Mouse (Mus musculus): Measurements from ENCODE around the gene Stra6. TPM values are rescaled to one million over a fixed set of nuclear protein-coding genes. Genes with fewer than 3 reads are reported as not detected.

Stra6 gene
- polyA plus RNA-seq, 1 experiment, result 0.29 TPM

- no peaks in the 10 kb centered on the region for H3K27me3 ChIP-seq (ENCODE audit: control insufficient read depth, insufficient read depth, insufficient read length)
- TF ChIP-seq CTCF (IDR thresholded peaks at IDR 0.05; ENCODE audit: control insufficient read depth, insufficient read depth, insufficient read length) (no peak), MAX (IDR thresholded peaks at IDR 0.05) (no peak), MYOD1 (IDR thresholded peaks at IDR 0.05; ENCODE audit: control insufficient read depth, insufficient read length, low read depth) (no peak), USF1 (IDR thresholded peaks at IDR 0.05; ENCODE audit: low read depth) (no peak), MYOG (IDR thresholded peaks at IDR 0.05; ENCODE audit: control insufficient read depth, extremely low read depth, insufficient read length) (no peak), CEBPB (IDR thresholded peaks at IDR 0.05; ENCODE audit: low read depth) (no peak), FOSL1 (IDR thresholded peaks at IDR 0.05; ENCODE audit: insufficient read depth, low read length, poor library complexity, severe bottlenecking) (no peak)
These were observed 94.2 kb downstream of the Stra6 start for GRCm38 (mm10) chr9:58157838-58158237.

GRCm38 (mm10) chr9:58158541-58159311 lies 95.1 kb downstream of the Stra6 start:
- TF ChIP-seq CTCF (IDR thresholded peaks at IDR 0.05; ENCODE audit: control insufficient read depth, insufficient read depth, insufficient read length) (no peak), USF1 (IDR thresholded peaks at IDR 0.05; ENCODE audit: low read depth) (no peak), MYOG (IDR thresholded peaks at IDR 0.05; ENCODE audit: control insufficient read depth, extremely low read depth, insufficient read length) (no peak)
- Histone ChIP-seq H3ac (ENCODE audit: control insufficient read depth, insufficient read length, low read depth) (no peak overlapping the region), H3K79me3 (ENCODE audit: low read depth) (no peaks in the 10 kb centered on the region), H3K4me3 (ENCODE audit: insufficient read depth, poor library complexity, severe bottlenecking) (no peak overlapping the region), H3K27me3 (ENCODE audit: control insufficient read depth, insufficient read depth, insufficient read length) (no peaks in the 10 kb centered on the region), H3K36me3 (ENCODE audit: control insufficient read depth, insufficient read depth) (no peaks in the 10 kb centered on the region), H3K79me2 (ENCODE audit: control insufficient read depth, insufficient read depth) (no peaks in the 10 kb centered on the region)

More at GRCm38 (mm10) chr9:58157838-58158237, 94.2 kb downstream of the Stra6 start:
- Histone ChIP-seq H3K79me3 (ENCODE audit: low read depth) (no peaks in the 10 kb centered on the region), H3ac (ENCODE audit: control insufficient read depth, insufficient read length, low read depth) (no peak overlapping the region), H3K4me3 (ENCODE audit: insufficient read depth, poor library complexity, severe bottlenecking) (no peak overlapping the region), H3K36me3 (ENCODE audit: control insufficient read depth, insufficient read depth) (no peaks in the 10 kb centered on the region), H3K79me2 (ENCODE audit: control insufficient read depth, insufficient read depth) (no peaks in the 10 kb centered on the region)

DNA sequence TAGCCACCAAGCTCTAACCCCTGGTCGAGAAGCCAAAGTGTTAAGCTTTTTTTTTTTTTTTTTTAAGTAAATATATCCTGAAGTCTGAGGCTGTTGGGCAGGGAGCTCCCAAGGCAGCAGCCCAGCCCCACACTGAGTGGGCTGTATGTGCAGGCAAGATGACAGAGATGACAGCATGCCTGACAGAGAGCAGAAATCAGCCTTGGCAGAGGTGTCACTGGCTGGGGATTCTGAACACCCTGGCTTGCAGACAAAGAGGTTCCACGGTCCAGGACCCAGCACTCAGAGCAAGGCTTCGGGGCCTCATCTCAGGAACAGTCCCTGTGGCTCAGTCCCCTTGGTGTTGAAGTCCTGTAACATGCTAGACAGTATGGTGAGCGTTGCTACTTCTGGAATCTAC lies 96.3 kb downstream of the Stra6 start:
- H3K79me3 ChIP-seq (ENCODE audit: low read depth), result no peaks in the 10 kb centered on the region
- H3K36me3 ChIP-seq (ENCODE audit: control insufficient read depth, insufficient read depth), result no peaks in the 10 kb centered on the region
- no peaks in the 10 kb centered on the region for H3K27me3 ChIP-seq (ENCODE audit: control insufficient read depth, insufficient read depth, insufficient read length)
- no peak overlapping the region for H3K4me3 ChIP-seq (ENCODE audit: insufficient read depth, poor library complexity, severe bottlenecking)
- H3K79me2 ChIP-seq (ENCODE audit: control insufficient read depth, insufficient read depth), result no peaks in the 10 kb centered on the region
- no peak for TF ChIP-seq MYOD1 (IDR thresholded peaks at IDR 0.05; ENCODE audit: control insufficient read depth, insufficient read length, low read depth)
- no peak for TF ChIP-seq FOSL1 (IDR thresholded peaks at IDR 0.05; ENCODE audit: insufficient read depth, low read length, poor library complexity, severe bottlenecking)
- no peak for TF ChIP-seq CTCF (IDR thresholded peaks at IDR 0.05; ENCODE audit: control insufficient read depth, insufficient read depth, insufficient read length)
- no peak for TF ChIP-seq MAX (IDR thresholded peaks at IDR 0.05)
- no peak for TF ChIP-seq MYOG (IDR thresholded peaks at IDR 0.05; ENCODE audit: control insufficient read depth, extremely low read depth, insufficient read length)
- TF ChIP-seq USF1 (IDR thresholded peaks at IDR 0.05; ENCODE audit: low read depth), result no peak
- H3ac ChIP-seq (ENCODE audit: control insufficient read depth, insufficient read length, low read depth), result no peak overlapping the region

- Histone ChIP-seq H3K79me2 (ENCODE audit: control insufficient read depth, insufficient read depth) (no peaks in the 10 kb centered on the region), H3ac (ENCODE audit: control insufficient read depth, insufficient read length, low read depth) (no peak overlapping the region), H3K4me3 (ENCODE audit: insufficient read depth, poor library complexity, severe bottlenecking) (no peak overlapping the region), H3K27me3 (ENCODE audit: control insufficient read depth, insufficient read depth, insufficient read length) (no peaks in the 10 kb centered on the region), H3K36me3 (ENCODE audit: control insufficient read depth, insufficient read depth) (no peaks in the 10 kb centered on the region), H3K79me3 (ENCODE audit: low read depth) (no peaks in the 10 kb centered on the region)
- no peak for TF ChIP-seq USF1 (IDR thresholded peaks at IDR 0.05; ENCODE audit: low read depth)
- no peak for TF ChIP-seq MYOG (IDR thresholded peaks at IDR 0.05; ENCODE audit: control insufficient read depth, extremely low read depth, insufficient read length)
- no peak for TF ChIP-seq MYOD1 (IDR thresholded peaks at IDR 0.05; ENCODE audit: control insufficient read depth, insufficient read length, low read depth)
- TF ChIP-seq MAX (IDR thresholded peaks at IDR 0.05), result no peak
- no peak for TF ChIP-seq CTCF (IDR thresholded peaks at IDR 0.05; ENCODE audit: control insufficient read depth, insufficient read depth, insufficient read length)
- TF ChIP-seq FOSL1 (IDR thresholded peaks at IDR 0.05; ENCODE audit: insufficient read depth, low read length, poor library complexity, severe bottlenecking), result no peak
- TF ChIP-seq CEBPB (IDR thresholded peaks at IDR 0.05; ENCODE audit: low read depth), result no peak
These were observed 96.7 kb downstream of the Stra6 start for GRCm38 (mm10) chr9:58160315-58160714.

- TF ChIP-seq MYOG (IDR thresholded peaks at IDR 0.05; ENCODE audit: control insufficient read depth, extremely low read depth, insufficient read length) (no peak), USF1 (IDR thresholded peaks at IDR 0.05; ENCODE audit: low read depth) (no peak), MYOD1 (IDR thresholded peaks at IDR 0.05; ENCODE audit: control insufficient read depth, insufficient read length, low read depth) (no peak)
These were observed 98.6 kb downstream of the Stra6 start for GRCm38 (mm10) chr9:58162173-58162572.

DNA sequence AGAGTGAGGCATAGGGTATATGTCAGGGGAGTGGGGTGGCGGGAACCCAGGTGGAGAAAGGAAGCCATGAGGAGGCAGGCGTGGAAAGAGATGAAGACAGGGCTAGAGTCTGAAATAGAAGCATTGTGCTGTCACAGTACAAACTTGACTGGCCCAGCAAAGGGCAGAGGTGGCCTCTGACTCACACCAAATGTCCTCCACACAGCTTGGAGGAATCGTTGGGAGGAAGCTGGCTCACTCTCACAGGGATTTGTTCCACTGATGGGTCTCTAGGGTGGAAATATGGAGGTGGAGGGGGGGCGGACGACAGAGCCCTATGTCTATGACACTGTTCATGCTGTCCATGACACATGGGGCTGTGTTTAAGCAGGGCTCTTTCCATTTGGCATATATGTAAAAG lies 99.6 kb downstream of the Stra6 start:
- H3K79me3 ChIP-seq (ENCODE audit: low read depth), result no peaks in the 10 kb centered on the region

More at GRCm38 (mm10) chr9:58162173-58162572, 98.6 kb downstream of the Stra6 start:
- Histone ChIP-seq H3K4me3 (ENCODE audit: insufficient read depth, poor library complexity, severe bottlenecking) (no peak overlapping the region), H3K36me3 (ENCODE audit: control insufficient read depth, insufficient read depth) (no peaks in the 10 kb centered on the region), H3K79me3 (ENCODE audit: low read depth) (no peaks in the 10 kb centered on the region), H3K79me2 (ENCODE audit: control insufficient read depth, insufficient read depth) (no peaks in the 10 kb centered on the region), H3K27me3 (ENCODE audit: control insufficient read depth, insufficient read depth, insufficient read length) (no peaks in the 10 kb centered on the region), H3ac (ENCODE audit: control insufficient read depth, insufficient read length, low read depth) (no peak overlapping the region)

More for the DNA sequence above, 99.6 kb downstream of the Stra6 start:
- no peak for TF ChIP-seq CTCF (IDR thresholded peaks at IDR 0.05; ENCODE audit: control insufficient read depth, insufficient read depth, insufficient read length)
- TF ChIP-seq FOSL1 (IDR thresholded peaks at IDR 0.05; ENCODE audit: insufficient read depth, low read length, poor library complexity, severe bottlenecking), result no peak
- TF ChIP-seq CEBPB (IDR thresholded peaks at IDR 0.05; ENCODE audit: low read depth), result no peak
- no peak overlapping the region for H3ac ChIP-seq (ENCODE audit: control insufficient read depth, insufficient read length, low read depth)
- H3K27me3 ChIP-seq (ENCODE audit: control insufficient read depth, insufficient read depth, insufficient read length), result no peaks in the 10 kb centered on the region
- no peak overlapping the region for H3K4me3 ChIP-seq (ENCODE audit: insufficient read depth, poor library complexity, severe bottlenecking)
- H3K79me2 ChIP-seq (ENCODE audit: control insufficient read depth, insufficient read depth), result no peaks in the 10 kb centered on the region
- H3K36me3 ChIP-seq (ENCODE audit: control insufficient read depth, insufficient read depth), result no peaks in the 10 kb centered on the region
